Mouse (Mus musculus) stomach, embryonic 14.5 days (tissue): ENCODE measurements at regions not wholly inside any gene's neighbourhood (a gene's known extent, or its start where the extent isn't known, plus 50 kb on each side); places are given as distances from the start of the nearest gene placed in this dataset.

Source experiments
- ATAC-seq: fragments of 200-750 bp; cut with Nextera tagmentation; 2 replicates; pipeline ENCODE4 v1.8.0; 2017; ENCODE audit warnings: low read depth, moderate TSS enrichment; ENCODE audit not compliant: insufficient number of reproducible peaks, insufficient read depth, low FRiP score
- H3K27ac ChIP-seq: fragments of 300-500 bp; sonication (generic); 2 replicates; pipeline ENCODE4 v1.5.1; 2014; ENCODE audit warnings: mild to moderate bottlenecking, low read length, moderate library complexity, mixed read lengths
- H3K27me3 ChIP-seq: fragments of 300-500 bp; sonication (generic); 2 replicates; pipeline ENCODE4 v1.6.1; 2014; ENCODE audit warnings: low read length, control low read depth, mixed read lengths; ENCODE audit not compliant: control insufficient read depth, insufficient read depth
- H3K36me3 ChIP-seq: fragments of 300-500 bp; sonication (generic); 2 replicates; pipeline ENCODE4 v1.6.1; 2014; ENCODE audit warnings: mild to moderate bottlenecking, control low read depth, low read length, moderate library complexity, mixed read lengths; ENCODE audit not compliant: control insufficient read depth, insufficient read depth
- H3K4me1 ChIP-seq: fragments of 300-500 bp; sonication (generic); 2 replicates; pipeline ENCODE4 v1.6.1; 2014; ENCODE audit warnings: low read length, control low read depth, mixed read lengths; ENCODE audit not compliant: control insufficient read depth, insufficient read depth
- H3K4me2 ChIP-seq: fragments of 300-500 bp; sonication (generic); replicated peaks from 2 replicates; pipeline ENCODE4 v1.6.1; 2014; ENCODE audit warnings: low read depth, low read length, control low read depth
- H3K4me3 ChIP-seq: fragments of 300-500 bp; sonication (generic); 2 replicates; pipeline ENCODE4 v1.5.1; 2014; ENCODE audit warnings: low read depth, low read length, control low read depth
- H3K9ac ChIP-seq: fragments of 300-500 bp; sonication (generic); replicated peaks from 2 replicates; pipeline ENCODE4 v1.6.1; 2014; ENCODE audit warnings: low read depth, mild to moderate bottlenecking, control low read depth, low read length, moderate library complexity, mixed read lengths
- H3K9me3 ChIP-seq: fragments of 300-500 bp; sonication (generic); 2 replicates; pipeline ENCODE4 v1.6.1; 2016; ENCODE audit warnings: low read depth, low read length, control low read depth; ENCODE audit not compliant: control insufficient read depth
- WGBS: fragments of 180-500 bp; shearing (Covaris S2); extraction: QIAGEN DNeasy Blood & Tissue Kit; methylation state at CpG from one replicate; pipeline ENCODE4 v1.1.7; 2014; 5-methylcytosine and 5-hydroxymethylcytosine counted together

DNA sequence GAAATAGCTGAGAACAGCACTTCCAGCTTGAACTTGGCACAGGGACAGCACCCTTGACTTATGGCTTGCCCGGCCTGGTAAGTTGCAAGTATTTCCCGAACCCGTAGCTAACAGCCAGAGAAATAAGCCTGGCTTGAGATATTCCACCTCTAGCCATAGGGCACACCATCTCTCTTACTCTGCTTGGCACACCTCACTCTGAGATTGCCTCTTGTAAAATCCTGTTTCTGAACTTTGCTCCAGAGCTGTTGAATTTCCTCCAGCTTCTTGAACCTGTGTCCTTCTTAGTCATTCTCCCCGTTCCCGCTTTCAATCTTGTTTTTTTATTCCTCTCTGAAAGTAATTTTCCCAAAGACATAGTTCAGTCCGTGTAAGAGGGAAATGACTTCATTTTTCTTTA, 72.0 kb upstream of the Sipa1l1 start:
- no peak for ATAC-seq

DNA sequence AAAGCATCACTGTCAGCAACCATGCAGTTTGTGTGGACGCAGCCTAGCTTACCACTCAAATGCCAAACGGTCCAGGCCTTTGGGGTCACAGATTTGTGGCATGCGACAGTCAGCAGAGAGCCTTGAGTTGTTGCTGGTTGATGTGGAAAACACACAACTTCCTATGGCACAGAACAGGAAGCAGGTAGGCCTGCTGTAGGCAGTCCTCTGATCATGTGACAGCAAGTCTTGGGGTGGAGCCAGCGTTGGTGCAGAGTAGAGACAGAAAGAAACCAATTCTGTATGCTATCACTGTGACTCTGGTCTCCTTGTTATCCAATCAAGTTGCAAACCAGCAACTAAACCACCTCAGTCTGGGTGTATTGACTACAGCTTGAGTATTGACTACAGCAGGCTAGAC, 71.5 kb upstream of the Sipa1l1 start:
- no peak overlapping the region for H3K4me3 ChIP-seq
- ATAC-seq = no peak
- no peak overlapping the region for H3K9ac ChIP-seq
- no peaks in the 10 kb centered on the region for H3K4me1 ChIP-seq
- H3K4me2 ChIP-seq = no peak overlapping the region
- no peak overlapping the region for H3K27ac ChIP-seq
- no peaks in the 10 kb centered on the region for H3K36me3 ChIP-seq
- peaks cover 4% of the 10 kb centered on the region; the same call in 1 of the 2 replicates for H3K9me3 ChIP-seq
- WGBS = 89% methylated on average over 4 of the region's 4 CpGs
- no peaks in the 10 kb centered on the region for H3K27me3 ChIP-seq

More for the DNA sequence above, 72.0 kb upstream of the Sipa1l1 start:
- Histone ChIP-seq H3K9ac (no peak overlapping the region), H3K4me2 (no peak overlapping the region), H3K27ac (no peak overlapping the region), H3K27me3 (no peaks in the 10 kb centered on the region), H3K4me3 (no peak overlapping the region), H3K4me1 (no peaks in the 10 kb centered on the region), H3K9me3 (peaks cover 4% of the 10 kb centered on the region; the same call in 1 of the 2 replicates), H3K36me3 (no peaks in the 10 kb centered on the region)
- 71% methylated on average over 6 of the region's 6 CpGs for WGBS

DNA sequence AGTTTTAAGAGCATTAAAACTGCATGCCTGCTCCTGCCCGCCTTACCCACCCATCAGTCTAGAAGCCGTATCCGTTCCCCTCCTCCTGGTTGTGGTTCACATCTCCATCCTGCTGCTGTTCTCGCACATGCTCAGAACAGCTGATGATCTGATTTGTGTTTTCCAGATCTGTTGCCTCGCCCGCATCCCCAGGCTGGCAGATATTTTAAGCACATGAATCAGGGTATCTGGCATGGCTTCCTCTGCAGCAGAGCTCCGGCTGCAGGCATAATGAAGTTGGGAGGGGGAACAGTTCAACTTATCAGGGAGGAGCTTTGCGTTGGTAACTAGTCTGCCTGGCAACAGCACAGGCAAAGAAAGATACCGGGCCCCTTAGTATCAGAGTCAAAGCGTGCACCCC, 64.9 kb upstream of the Sipa1l1 start:
- ATAC-seq = no peak
- Histone ChIP-seq H3K4me1 (peaks cover 7% of the 10 kb centered on the region; the same call in 1 of the 2 replicates), H3K9me3 (no peaks in the 10 kb centered on the region), H3K4me2 (no peak overlapping the region), H3K27me3 (no peaks in the 10 kb centered on the region), H3K4me3 (no peak overlapping the region), H3K36me3 (no peaks in the 10 kb centered on the region), H3K9ac (no peak overlapping the region), H3K27ac (no peak overlapping the region)
- WGBS = 72% methylated on average over 10 of the region's 10 CpGs

DNA sequence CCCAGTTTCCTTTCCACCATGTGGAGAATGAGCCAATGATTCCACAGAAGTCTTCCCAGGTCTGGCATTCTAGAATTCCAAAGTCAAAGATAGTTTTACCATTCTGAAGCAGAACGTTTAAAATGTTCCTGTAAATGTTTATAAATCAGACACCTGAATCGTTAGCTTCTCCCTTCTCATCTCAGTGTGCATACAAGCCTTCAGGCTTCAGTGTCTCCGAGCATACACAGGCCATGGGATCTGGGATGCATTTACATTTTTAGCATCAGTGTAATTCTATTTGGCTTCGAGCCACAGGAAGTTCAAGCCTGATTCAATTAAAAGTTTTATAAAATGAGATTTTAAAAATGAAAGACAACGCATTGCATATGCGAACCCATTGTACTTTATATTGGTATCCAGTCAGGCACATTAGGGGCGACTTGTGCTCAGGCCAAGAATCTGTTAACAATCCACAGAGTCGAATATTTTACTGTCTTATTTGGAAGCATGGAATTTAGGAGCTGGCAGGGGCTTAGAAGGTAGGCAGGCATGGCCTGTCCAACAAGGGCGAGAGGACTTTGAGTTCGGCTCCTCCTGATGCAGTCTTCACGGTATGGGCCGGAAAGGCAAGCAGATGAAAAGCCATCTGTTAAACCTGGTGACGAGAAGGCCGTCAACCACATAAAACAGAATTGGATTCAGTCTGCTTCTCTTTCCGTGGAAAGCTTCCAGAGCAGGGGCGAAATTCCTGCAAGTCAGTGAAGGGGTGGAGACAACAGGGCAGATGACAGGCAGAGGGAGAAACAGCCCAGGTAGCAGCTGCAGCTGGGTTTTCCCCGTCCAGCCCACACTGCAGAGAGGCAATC, 63.7 kb upstream of the Sipa1l1 start:
- H3K27ac ChIP-seq = peak overlapping the region; percentile 53; the same call in 1 of the 2 replicates
- peaks cover 7% of the 10 kb centered on the region; the same call in 1 of the 2 replicates for H3K4me1 ChIP-seq
- no peak overlapping the region for H3K9ac ChIP-seq
- no peaks in the 10 kb centered on the region for H3K9me3 ChIP-seq
- ATAC-seq = no peak
- no peaks in the 10 kb centered on the region for H3K27me3 ChIP-seq
- no peaks in the 10 kb centered on the region for H3K36me3 ChIP-seq
- no peak overlapping the region for H3K4me2 ChIP-seq
- 45% methylated on average over 17 of the region's 17 CpGs for WGBS
- H3K4me3 ChIP-seq = no peak overlapping the region

DNA sequence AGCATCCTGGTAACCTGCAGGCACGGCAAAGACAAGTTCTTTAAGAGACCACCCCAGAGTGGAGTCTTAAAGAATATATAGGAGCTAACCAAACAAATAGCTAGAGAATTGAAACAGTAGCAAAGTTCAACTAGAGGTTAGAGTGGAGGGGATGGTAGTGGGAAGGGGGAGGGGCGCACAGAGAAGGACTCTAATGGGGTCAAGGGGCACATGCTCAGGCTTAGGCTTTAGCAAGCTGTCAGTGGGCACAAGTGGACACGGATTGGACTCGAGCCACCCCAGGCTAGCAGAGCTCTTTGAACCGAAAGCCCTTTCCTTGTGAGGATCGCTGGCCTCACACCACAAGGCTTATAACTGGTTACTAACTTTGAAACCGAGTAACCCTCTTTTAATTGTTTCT, 53.4 kb upstream of the Sipa1l1 start:
- Histone ChIP-seq H3K4me3 (no peak overlapping the region), H3K9me3 (no peaks in the 10 kb centered on the region), H3K4me2 (no peak overlapping the region), H3K9ac (no peak overlapping the region), H3K4me1 (no peaks in the 10 kb centered on the region), H3K36me3 (no peaks in the 10 kb centered on the region), H3K27ac (no peak overlapping the region), H3K27me3 (no peaks in the 10 kb centered on the region)
- WGBS = 50% methylated on average over 7 of the region's 7 CpGs
- ATAC-seq = no peak
